Mouse (Mus musculus) hindbrain, embryonic 14.5 days (tissue): ENCODE measurements around the gene Pdzrn3. TPM values are rescaled to one million over a fixed set of nuclear protein-coding genes. Genes with fewer than 3 reads are reported as not detected.

Source experiments
- ATAC-seq: fragments of 200-750 bp; cut with Nextera tagmentation; 2 replicates; pipeline ENCODE4 v1.8.0; 2017; ENCODE audit warnings: moderate number of reproducible peaks, mild to moderate bottlenecking, moderate TSS enrichment, moderate library complexity; ENCODE audit not compliant: low FRiP score
- DNase-seq: peaks from one replicate; pipeline ENCODE4 v3.0.0-alpha.2; 2015; ENCODE audit warnings: low spot score
- H3K27ac ChIP-seq: fragments of 300-500 bp; sonication (generic); 2 replicates; pipeline ENCODE4 v1.5.1; 2014; ENCODE audit warnings: mild to moderate bottlenecking, moderate library complexity
- H3K27me3 ChIP-seq: fragments of 300-500 bp; sonication (generic); 2 replicates; pipeline ENCODE4 v1.6.1; 2014; ENCODE audit warnings: mild to moderate bottlenecking, low read length, mixed read lengths; ENCODE audit not compliant: control insufficient read depth, insufficient read depth
- H3K36me3 ChIP-seq: fragments of 300-500 bp; sonication (generic); replicated peaks from 2 replicates; pipeline ENCODE4 v1.6.1; 2014; ENCODE audit not compliant: control insufficient read depth, insufficient read depth
- H3K4me1 ChIP-seq: fragments of 300-500 bp; sonication (generic); replicated peaks from 2 replicates; pipeline ENCODE4 v1.6.1; 2014; ENCODE audit warnings: antibody characterized with exemption, low read length, mixed read lengths; ENCODE audit not compliant: control insufficient read depth, insufficient read depth
- H3K4me2 ChIP-seq: fragments of 300-500 bp; sonication (generic); replicated peaks from 2 replicates; pipeline ENCODE4 v1.6.1; 2014; ENCODE audit warnings: mild to moderate bottlenecking, moderate library complexity
- H3K4me3 ChIP-seq: fragments of 300-500 bp; sonication (generic); replicated peaks from 2 replicates; pipeline ENCODE4 v1.5.1; 2014; ENCODE audit warnings: mild to moderate bottlenecking, low read length
- H3K9ac ChIP-seq: fragments of 300-500 bp; sonication (generic); 2 replicates; pipeline ENCODE4 v1.6.1; 2014
- H3K9me3 ChIP-seq: fragments of 300-500 bp; sonication (generic); 2 replicates; pipeline ENCODE4 v1.6.1; 2016; ENCODE audit warnings: low read length; ENCODE audit not compliant: control insufficient read depth
- WGBS: fragments of 180-500 bp; shearing (Covaris S2); extraction: QIAGEN DNeasy Blood & Tissue Kit; methylation state at CpG from one replicate; pipeline ENCODE4 v1.1.7; 2014; 5-methylcytosine and 5-hydroxymethylcytosine counted together
- polyA plus RNA-seq: library from polyadenylated mRNA; unstranded; fragments of >200 nt; fragmentation: Nextera tagmentation; extraction: Ambion mirVana; gene quantifications from 2 replicates; pipeline ENCODE4 v1.2.1, GENCODE M21; 2014

Gene Pdzrn3
- polyA plus RNA-seq, 1 experiment from 2014 or later = 23.2 TPM

- 88% methylated on average over 7 of the region's 7 CpGs for WGBS
- no peaks in the 10 kb centered on the region for H3K36me3 ChIP-seq
- ATAC-seq (no peak), DNase-seq (no peak)
- H3K9me3 ChIP-seq = no peaks in the 10 kb centered on the region
- H3K27ac ChIP-seq = no peak overlapping the region
- no peaks in the 10 kb centered on the region for H3K27me3 ChIP-seq
- H3K4me3 ChIP-seq = no peak overlapping the region
- no peak overlapping the region for H3K4me2 ChIP-seq
- no peaks in the 10 kb centered on the region for H3K4me1 ChIP-seq
- H3K9ac ChIP-seq = no peak overlapping the region
Observed at GRCm38 (mm10) chr6:101340051-101340450, 37.6 kb downstream of the Pdzrn3 start.

DNA sequence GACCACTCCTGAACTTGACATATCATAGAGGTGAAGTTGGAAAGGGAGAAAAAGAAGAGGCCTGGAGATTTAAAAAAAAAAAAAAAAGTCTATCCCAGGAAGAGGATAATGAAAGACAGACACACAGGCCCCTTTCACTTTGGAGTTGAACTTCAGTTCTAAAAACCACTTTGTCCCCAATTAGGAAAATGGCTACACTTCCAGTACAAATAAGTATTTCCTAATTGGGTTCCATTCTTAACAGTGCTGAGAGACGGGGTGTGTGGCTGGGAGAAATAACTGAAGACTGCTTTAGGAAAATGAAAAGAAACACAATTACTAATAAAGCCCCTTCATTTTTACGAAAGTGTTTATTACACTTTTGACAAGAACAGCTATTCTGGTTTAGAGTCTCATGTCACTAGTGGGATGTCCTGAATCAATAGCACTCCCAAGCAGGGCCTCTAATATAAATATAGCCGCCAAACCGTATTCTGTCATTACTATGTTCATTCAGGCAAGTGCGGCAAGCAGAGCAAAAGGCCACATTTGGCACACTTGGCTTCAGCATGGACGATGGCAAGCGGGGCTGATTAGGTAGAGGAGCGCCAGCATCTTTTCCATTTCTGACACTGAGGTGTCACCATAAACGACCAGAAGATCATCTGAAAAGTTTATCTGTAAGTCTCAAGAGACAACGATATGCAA, 39.7 kb downstream of the Pdzrn3 start:
- no peak overlapping the region for H3K4me2 ChIP-seq
- no peak overlapping the region for H3K27ac ChIP-seq
- ATAC-seq (no peak), DNase-seq (no peak)
- no peaks in the 10 kb centered on the region for H3K27me3 ChIP-seq
- 81% methylated on average over 10 of the region's 10 CpGs for WGBS
- no peaks in the 10 kb centered on the region for H3K9me3 ChIP-seq
- no peak overlapping the region for H3K4me3 ChIP-seq
- H3K9ac ChIP-seq = no peak overlapping the region
- no peaks in the 10 kb centered on the region for H3K4me1 ChIP-seq
- no peaks in the 10 kb centered on the region for H3K36me3 ChIP-seq

DNA sequence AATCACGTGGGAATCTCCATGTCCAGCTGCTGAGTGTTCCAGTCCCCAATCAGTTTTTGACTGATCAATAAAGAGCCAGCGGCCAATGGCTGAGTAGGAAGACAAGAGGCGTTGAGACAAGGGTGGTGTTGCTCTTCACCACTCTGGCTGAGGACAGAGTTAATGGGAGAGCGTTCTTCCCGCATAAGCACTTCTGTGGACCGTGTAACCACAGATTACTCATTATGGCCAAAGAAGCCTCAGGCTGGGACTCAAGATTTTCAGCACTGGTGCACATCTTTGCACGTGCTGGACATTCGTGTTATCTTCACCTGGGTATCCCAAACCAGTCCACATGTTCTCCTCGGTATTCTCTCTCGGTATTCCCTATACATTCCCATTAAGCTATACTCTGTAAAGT, 41.0 kb downstream of the Pdzrn3 start:
- no peak overlapping the region for H3K9ac ChIP-seq
- 88% methylated on average over 10 of the region's 10 CpGs for WGBS
- DNase-seq = no peak

DNA sequence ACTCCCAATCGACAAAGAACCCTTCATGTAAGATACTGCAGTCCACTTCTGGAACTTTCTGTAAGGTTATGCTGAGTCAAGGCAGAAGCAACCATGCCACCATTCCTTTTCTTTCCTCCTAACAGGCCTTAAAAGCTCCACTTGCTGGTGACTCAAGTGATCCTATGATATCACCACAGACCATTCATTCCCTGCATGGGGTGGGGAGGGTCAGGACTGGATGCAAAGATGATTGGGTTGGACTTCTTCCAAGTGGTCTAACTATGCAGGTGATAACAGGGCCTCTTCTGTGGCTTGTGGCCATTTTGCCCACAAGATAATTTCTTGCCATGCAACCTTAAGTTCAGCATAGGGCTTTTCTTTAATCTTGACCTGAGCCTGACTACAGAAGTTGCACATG, 42.0 kb downstream of the Pdzrn3 start:
- Histone ChIP-seq H3K27ac (no peak overlapping the region), H3K4me1 (no peaks in the 10 kb centered on the region), H3K4me2 (no peak overlapping the region), H3K9ac (no peak overlapping the region), H3K4me3 (no peak overlapping the region), H3K9me3 (no peaks in the 10 kb centered on the region), H3K36me3 (no peaks in the 10 kb centered on the region), H3K27me3 (no peaks in the 10 kb centered on the region)
- ATAC-seq (no peak), DNase-seq (no peak)
- 100% methylated on average over 1 of the region's 1 CpGs for WGBS

More for the DNA sequence above, 41.0 kb downstream of the Pdzrn3 start:
- Histone ChIP-seq H3K36me3 (no peaks in the 10 kb centered on the region), H3K27ac (no peak overlapping the region), H3K4me2 (no peak overlapping the region), H3K9me3 (no peaks in the 10 kb centered on the region), H3K4me1 (no peaks in the 10 kb centered on the region), H3K4me3 (no peak overlapping the region), H3K27me3 (no peaks in the 10 kb centered on the region)
- no peak for ATAC-seq

GRCm38 (mm10) chr6:101334495-101334894, 43.2 kb downstream of the Pdzrn3 start:
- DNase-seq = no peak
- Histone ChIP-seq H3K36me3 (no peaks in the 10 kb centered on the region), H3K4me2 (no peak overlapping the region), H3K4me3 (no peak overlapping the region), H3K4me1 (no peaks in the 10 kb centered on the region), H3K9me3 (no peaks in the 10 kb centered on the region), H3K27me3 (no peaks in the 10 kb centered on the region), H3K9ac (no peak overlapping the region), H3K27ac (no peak overlapping the region)
- no peak for ATAC-seq
- WGBS = 95% methylated on average over 3 of the region's 3 CpGs

GRCm38 (mm10) chr6:101330392-101330791, 47.3 kb downstream of the Pdzrn3 start:
- no peak overlapping the region for H3K9ac ChIP-seq
- DNase-seq = no peak
- H3K9me3 ChIP-seq = no peaks in the 10 kb centered on the region
- no peak overlapping the region for H3K4me3 ChIP-seq
- H3K4me1 ChIP-seq = no peaks in the 10 kb centered on the region
- ATAC-seq = no peak
- no peak overlapping the region for H3K4me2 ChIP-seq
- WGBS = 71% methylated on average over 5 of the region's 5 CpGs
- H3K27me3 ChIP-seq = no peaks in the 10 kb centered on the region
- no peak overlapping the region for H3K27ac ChIP-seq
- H3K36me3 ChIP-seq = no peaks in the 10 kb centered on the region

DNA sequence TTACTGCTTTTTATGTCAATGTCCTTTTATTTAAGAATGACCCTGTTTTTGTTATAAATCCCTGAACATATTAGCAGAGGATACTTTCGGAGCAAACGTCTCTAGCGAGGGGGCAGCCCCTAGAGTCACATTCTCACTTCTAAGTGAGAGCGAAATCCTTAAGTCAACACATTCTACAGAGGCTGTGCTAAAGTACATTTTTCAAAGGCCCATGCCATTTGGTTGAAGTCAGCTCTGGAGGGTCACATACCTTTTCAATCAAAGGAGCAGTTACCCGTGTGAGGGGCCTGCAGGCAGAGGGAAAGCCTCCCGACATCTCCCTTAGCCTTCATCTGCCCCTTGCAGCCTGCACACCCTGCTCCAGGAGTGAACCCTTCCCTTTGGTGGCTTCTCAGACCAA, 48.2 kb downstream of the Pdzrn3 start:
- Histone ChIP-seq H3K27ac (no peak overlapping the region), H3K36me3 (no peaks in the 10 kb centered on the region), H3K9ac (no peak overlapping the region), H3K4me3 (no peak overlapping the region), H3K4me1 (no peaks in the 10 kb centered on the region), H3K27me3 (no peaks in the 10 kb centered on the region), H3K9me3 (no peaks in the 10 kb centered on the region), H3K4me2 (no peak overlapping the region)
- DNase-seq = no peak
- no peak for ATAC-seq
- 46% methylated on average over 6 of the region's 6 CpGs for WGBS

GRCm38 (mm10) chr6:101328514-101328913, 49.2 kb downstream of the Pdzrn3 start:
- Histone ChIP-seq H3K9ac (no peak overlapping the region), H3K9me3 (no peaks in the 10 kb centered on the region), H3K27me3 (no peaks in the 10 kb centered on the region), H3K4me2 (no peak overlapping the region), H3K27ac (no peak overlapping the region), H3K4me3 (no peak overlapping the region), H3K4me1 (no peaks in the 10 kb centered on the region), H3K36me3 (no peaks in the 10 kb centered on the region)
- ATAC-seq (no peak), DNase-seq (no peak)
- WGBS = 61% methylated on average over 5 of the region's 6 CpGs

DNA sequence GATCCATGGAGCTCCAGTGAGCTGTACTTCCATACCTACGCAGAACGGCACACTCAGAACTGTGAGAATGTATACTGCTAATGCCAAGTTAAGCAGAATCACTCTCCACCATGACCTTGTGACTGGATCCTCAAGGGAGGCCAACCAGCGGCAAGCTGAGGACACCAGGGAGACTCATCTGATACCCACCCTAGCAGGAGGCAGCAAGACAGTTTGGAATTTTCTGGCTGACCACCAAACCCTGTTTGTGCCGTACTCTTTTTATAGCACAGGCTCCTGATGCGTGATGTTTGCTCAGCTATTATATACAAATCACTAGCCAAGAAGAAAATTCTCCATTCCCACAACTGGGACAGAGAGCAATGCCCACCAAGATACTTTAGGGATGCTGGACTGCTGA, 50.0 kb downstream of the Pdzrn3 start:
- no peaks in the 10 kb centered on the region for H3K36me3 ChIP-seq
- DNase-seq (no peak), ATAC-seq (no peak)
- no peak overlapping the region for H3K4me2 ChIP-seq
- H3K4me3 ChIP-seq = no peak overlapping the region
- H3K9ac ChIP-seq = no peak overlapping the region
- no peaks in the 10 kb centered on the region for H3K4me1 ChIP-seq
- H3K27ac ChIP-seq = no peak overlapping the region
- no peaks in the 10 kb centered on the region for H3K9me3 ChIP-seq
- H3K27me3 ChIP-seq = no peaks in the 10 kb centered on the region
- 90% methylated on average over 5 of the region's 5 CpGs for WGBS

- ATAC-seq (no peak), DNase-seq (no peak)
- Histone ChIP-seq H3K27ac (no peak overlapping the region), H3K36me3 (no peaks in the 10 kb centered on the region), H3K4me1 (no peaks in the 10 kb centered on the region), H3K4me2 (no peak overlapping the region), H3K4me3 (no peak overlapping the region), H3K9ac (no peak overlapping the region), H3K27me3 (no peaks in the 10 kb centered on the region), H3K9me3 (no peaks in the 10 kb centered on the region)
- WGBS = 87% methylated on average over 3 of the region's 3 CpGs
Observed at GRCm38 (mm10) chr6:101327196-101327595, 50.5 kb downstream of the Pdzrn3 start.
